Mouse (Mus musculus) E14TG2a.4 (cell line): Measurements from ENCODE around the gene Fn3krp.

ENCODE experiments used
- CTCF ChIP-seq: conservative IDR thresholded peaks from 2 replicates; pipeline ENCODE4 v1.5.1; 2014; ENCODE audit warnings: low read length
- NANOG ChIP-seq: IDR thresholded peaks from 2 replicates; pipeline ENCODE4 v1.6.1; 2014; ENCODE audit warnings: borderline replicate concordance, low read length, mixed read lengths
- POU5F1 ChIP-seq: IDR thresholded peaks from 2 replicates; pipeline ENCODE4 v1.6.1; 2014; ENCODE audit warnings: low read length, borderline replicate concordance

DNA sequence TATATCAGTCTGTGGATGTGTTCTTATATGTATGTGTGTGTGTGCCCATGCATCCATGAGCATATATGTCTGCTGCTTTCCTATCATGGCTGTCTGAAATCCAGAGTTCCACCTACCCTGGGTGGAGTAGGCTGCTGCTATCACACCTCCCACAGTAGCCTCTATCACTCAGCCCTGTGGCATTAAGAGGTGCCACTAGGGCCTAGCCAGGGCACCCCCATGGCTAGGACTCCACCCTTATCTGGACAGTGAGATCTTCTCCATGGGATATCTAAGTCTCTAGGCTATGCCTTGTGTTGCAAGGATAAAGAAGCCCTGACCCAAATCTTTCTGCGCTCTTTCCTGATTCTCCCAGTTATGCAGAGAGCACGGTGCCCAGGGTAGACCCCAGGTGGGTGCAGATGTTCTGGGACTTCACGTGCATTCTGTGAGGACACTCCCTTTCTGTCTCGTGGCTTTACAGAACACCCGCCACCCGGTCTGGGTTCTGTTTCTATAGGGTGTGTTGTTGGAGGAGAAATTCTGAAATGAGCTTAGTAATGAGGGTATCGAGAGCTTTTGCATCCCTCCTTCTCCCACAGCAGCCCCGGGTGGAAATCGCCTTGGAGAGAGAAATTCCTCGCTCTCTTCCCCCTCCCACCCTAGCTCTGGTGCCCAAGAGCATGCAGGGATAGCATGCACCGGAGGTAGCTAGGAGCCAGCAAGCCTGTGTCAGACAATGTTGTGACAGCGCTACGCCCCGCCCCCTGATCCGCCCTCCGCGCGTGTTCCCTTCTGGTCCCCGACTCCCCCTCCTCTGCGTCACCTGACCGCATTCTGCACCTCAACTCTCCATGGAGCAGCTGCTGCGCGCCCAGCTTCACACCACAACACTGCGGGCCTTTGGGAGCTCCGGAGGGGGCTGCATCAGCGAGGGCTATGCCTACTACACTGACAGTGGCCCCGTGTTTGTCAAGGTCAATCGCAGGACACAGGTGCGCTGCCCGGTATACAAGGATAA is 13.3 kb downstream of the Fn3krp start, which contains the start of gene Fn3k:
- no peak for TF ChIP-seq CTCF
- no peak for TF ChIP-seq NANOG
- TF ChIP-seq POU5F1 = no peak
